Mouse (Mus musculus) heart, adult 8-10 months (tissue): ENCODE measurements around the gene Epgn. TPM values are rescaled to one million over a fixed set of nuclear protein-coding genes. Genes with fewer than 3 reads are reported as not detected.

ENCODE experiments used
- total RNA-seq, 4 experiments: library from RNA; stranded (reverse); gene quantifications; 2 replicates each; pipeline ENCODE4 v1.2.4; 2022

Epgn gene
- total RNA-seq, 4 experiments from 2014 or later, result 0.26 to 0.35 (median 0.28) TPM; not detected in 1

Other genes starting within 250 kb of the Epgn start
- not detected for gene Cxcl3, start 241.4 kb upstream of the Epgn start, total RNA-seq
- not detected for gene Cxcl15, start 232.9 kb upstream of the Epgn start, total RNA-seq
- 1 to 10 TPM in 2 of 4 experiments, under 1 TPM in 2; 0.38 to 1.3 (median 0.92) TPM for gene Cxcl1, start 136.2 kb upstream of the Epgn start, total RNA-seq
- gene Cxcl2, start 123.6 kb upstream of the Epgn start, total RNA-seq, result 1 to 10 TPM in 1 of 4 experiments, not detected in 3; 2.3 TPM
- 1 to 10 TPM; 6.8 to 8.8 (median 7.9) TPM for gene Mthfd2l, start 96.3 kb upstream of the Epgn start, total RNA-seq
- gene Ereg, start 47.2 kb downstream of the Epgn start, total RNA-seq, result under 1 TPM in 2 of 4 experiments, not detected in 2; 0.09 to 0.11 TPM
- not detected for gene Areg, start 112.1 kb downstream of the Epgn start, total RNA-seq